Mouse (Mus musculus): ENCODE results near the gene Dad1. TPM values are rescaled to one million over a fixed set of nuclear protein-coding genes. Genes with fewer than 3 reads are reported as not detected.
"Not testable (repeated sequence)": the region's sequence is repeated elsewhere in the genome, so short reads cannot be mapped to it uniquely, and the experiment has no call there.

The Dad1 gene
- polyA plus RNA-seq, 1 experiment = 295 TPM

DNA sequence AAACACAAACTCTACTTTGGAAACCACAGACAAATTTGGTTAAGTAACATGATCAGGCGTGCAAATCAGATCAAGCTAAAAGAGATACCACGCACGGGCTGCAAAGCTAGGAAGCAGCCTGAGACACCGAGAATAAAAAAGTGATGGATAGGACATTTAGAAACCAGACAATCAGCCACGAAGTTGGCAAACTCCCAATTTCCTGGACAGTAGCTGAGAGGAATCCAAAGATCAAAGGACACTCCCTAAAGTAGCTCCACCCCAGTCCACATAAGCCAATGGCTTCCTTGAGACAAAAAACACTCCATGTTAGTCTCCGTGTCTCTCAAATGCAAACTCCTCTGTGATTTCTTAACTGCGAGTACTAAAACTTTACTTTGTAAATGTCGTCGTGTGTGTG, 4.6 kb downstream of the Dad1 start:
- no peak for DNase-seq (ENCODE audit: low spot score)

GRCm38 (mm10) chr14:54246232-54246631, 7.7 kb downstream of the Dad1 start:
- no peak for DNase-seq (ENCODE audit: low spot score)

DNA sequence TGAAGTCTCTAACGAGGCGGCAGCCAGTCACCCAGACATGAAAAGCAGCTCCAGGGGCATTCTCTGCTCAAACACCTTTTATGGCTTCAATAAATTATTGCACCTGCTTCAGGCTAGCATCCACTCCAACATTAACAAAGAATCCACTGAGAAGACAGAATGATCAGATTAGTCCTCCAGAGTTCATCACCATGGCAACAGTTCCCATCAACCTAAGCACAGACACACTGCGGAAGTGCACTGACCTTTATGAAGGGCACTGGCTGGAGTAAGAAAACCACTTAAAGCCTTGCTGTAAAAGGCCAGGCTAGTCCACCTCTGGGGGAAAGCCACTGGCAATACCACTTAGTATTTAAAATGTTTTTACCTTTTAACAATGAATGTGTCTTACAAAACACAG, 9.7 kb downstream of the Dad1 start:
- no peak for DNase-seq (ENCODE audit: low spot score)

DNA sequence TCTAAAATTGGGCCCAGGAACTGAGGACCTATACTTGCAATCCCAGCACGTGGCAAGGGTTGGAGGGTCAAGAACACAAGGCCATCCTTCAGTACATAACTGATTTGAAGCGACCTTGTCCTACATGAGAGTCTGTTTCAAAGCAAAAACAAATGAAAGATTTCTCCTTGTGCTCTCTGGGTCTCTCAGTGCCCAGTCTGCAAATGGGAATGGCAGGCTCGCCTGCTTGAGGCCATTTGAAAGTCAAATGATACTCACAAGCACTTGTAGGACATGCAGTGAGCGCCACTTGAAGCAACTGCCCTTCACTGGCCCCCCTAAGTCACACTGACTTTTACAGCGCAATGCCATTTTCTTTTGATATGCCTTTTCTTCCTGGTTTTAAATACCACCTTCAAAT, 13.4 kb downstream of the Dad1 start:
- no peak for DNase-seq (ENCODE audit: low spot score)

DNA sequence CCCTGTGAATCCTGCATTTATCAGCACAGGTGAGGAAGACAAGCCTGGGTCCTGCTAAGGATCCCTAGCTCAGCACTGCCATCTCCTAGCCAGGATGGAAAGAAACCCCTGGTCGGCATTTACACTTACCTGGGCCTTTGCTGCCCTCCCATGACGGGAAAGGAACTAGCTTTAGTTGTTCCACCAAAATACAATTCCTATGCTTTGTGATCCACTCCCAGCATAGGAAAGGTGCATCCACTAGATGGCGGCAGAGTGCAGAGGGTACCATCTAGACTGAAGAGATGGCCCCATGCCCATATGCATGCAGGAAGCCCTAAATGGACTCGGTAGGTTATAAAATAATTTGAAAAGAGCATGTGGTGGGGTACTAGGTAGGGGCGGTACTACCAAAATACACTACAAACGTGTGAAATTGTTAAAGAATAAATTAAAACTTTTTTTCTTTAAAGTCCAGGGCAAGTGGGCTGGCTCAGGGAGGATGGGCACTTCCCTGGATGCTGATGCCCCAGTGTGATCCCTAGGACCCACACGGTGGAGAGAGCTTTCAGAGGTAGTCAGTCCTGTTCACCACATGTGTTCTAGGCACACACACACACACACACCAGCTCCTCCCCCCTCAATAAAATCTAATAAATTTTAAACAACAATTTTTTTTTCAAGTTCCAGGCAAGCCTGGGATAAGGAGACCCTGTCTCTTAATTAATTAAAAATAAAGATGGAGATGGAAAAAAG, 14.7 kb downstream of the Dad1 start:
- peak; percentile 69 for DNase-seq (ENCODE audit: low spot score)

- no peak for DNase-seq (ENCODE audit: low spot score)
Observed at GRCm38 (mm10) chr14:54236881-54237280, 17.0 kb downstream of the Dad1 start.

DNA sequence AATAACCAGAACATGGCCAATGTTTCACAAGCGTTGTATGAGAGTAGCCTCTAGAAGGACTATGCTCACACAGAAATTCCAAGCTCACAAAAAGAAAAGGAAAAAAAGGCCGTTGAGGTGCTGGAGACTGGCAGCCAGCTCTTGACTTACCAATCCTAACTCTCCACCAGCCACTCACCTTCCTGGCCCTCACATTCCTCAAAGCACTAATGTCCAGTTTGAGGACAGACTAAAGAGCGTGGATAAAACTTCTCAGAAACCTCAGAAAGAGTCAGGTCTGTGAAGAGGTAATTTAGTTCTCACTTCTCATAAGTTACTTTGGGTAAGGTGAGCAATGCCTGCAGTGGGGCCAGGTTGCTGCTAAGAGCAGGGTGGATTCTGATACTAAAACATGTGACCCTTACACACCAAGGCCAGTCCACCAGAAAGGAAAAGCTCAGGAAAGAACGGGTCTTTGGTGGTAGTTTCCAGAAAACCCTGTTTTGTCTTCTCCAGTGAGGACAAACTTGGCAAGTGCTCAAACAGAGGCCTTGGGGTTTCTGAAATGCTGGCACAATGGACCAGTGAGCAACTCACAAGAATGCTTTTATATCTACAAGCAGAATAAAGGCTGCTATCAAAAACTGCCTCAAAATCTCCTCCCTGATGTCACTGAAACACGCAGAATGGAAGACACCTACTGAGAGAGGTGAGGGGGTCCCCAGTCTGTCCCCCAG, 17.9 kb downstream of the Dad1 start:
- DNase-seq (ENCODE audit: low spot score) = no peak

- no peak for DNase-seq (ENCODE audit: low spot score)
Observed at GRCm38 (mm10) chr14:54234231-54235040, 19.5 kb downstream of the Dad1 start.

DNA sequence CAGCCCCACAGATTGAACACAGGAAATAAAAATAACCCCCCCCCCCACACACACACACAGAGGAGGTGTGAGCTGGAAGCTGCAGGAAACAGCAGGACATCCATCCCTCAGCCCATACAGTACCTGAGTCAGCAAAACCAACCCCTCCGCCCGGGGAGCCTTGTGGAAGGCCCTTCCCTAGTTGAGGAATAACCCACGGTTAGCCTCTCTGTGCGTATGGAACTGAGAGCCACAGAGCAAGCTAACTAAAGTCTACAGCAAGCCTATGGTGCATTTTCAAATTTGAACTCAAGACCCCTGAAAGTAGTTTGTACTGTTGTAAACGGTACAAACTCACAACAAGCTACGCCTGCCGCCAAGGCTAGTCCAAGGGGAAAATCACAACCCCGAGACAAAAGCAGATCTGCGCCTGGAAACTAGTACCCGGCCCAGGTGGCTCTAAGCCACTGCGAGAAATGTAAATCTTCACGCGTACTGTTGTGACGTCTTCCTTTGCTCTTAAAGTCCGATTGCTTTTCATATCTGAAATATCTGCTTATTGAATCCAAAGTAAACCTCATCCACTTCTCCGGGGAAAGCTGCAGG, 20.3 kb downstream of the Dad1 start:
- no peak for DNase-seq (ENCODE audit: low spot score)

DNA sequence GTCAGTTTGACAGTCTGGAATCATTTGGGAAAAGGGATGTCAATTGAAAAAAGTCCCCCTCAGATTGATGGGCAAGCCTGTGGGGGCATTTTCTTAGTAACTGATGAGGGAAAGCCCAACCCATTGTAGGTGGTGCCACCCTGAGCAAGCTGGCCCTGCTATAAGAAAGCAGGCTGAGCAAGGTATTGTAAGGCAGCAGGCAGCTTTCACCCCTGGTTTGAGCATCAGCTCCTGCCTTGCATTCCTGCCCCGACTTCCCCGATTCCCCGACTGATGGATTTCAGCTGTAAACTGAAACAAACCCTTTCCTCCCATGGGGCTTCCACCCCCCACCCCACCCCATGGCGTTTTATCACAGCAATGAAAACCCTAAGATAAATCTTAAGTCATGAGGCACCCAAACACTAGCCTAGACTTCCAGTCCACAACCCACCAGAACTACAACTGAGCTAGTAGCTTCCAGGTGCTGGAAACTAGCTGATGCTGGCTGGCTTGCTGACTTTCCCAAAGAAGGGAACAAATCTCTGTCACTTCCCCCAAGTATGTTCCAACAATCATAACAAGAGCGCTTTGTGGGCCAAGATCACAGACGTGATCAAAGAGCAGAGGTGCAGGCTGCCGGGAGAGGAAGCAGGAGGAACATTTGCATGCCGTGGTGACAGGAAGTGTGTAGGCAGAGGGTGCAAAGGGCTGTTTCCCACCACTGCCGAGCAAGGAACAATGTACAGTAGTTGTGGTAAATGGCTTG, 20.9 kb downstream of the Dad1 start:
- no peak for DNase-seq (ENCODE audit: low spot score)

GRCm38 (mm10) chr14:54232143-54232542, 21.8 kb downstream of the Dad1 start:
- DNase-seq (ENCODE audit: low spot score) = no peak

DNA sequence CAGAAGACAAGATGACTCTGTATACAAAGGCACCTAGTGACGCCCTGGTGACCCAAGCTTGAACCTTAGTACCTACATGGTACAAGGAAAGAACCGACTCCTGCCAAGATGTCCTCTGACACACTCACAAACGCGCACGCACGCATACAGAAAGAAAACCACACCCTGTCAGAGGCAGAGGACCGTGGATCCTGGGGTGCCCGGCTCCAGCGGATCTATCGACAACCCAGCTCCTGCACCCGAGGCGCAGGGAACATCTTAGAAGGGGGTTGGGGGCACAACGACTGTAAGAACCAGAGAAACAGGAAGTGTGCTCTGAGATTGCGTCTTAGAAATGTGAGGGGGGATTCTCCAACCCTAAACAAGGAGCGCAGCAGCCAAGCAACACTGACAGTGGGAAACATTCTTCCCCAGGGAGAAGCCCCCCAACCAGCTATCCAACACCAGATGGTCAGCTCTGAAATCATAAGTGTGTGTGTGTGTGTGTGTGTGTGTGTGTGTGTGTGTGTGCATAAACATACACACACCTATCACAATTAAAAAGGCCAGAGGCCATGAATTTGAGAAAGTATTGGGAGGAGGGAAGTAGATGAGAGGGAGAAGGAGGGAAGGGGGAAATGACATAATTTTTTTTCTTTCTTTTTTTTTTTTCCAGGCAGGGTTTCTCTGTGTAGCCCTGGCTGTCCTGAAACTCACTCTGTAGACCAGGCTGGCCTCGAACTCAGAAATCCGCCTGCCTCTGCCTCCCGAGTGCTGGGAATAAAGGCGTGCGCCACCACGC, 22.5 kb downstream of the Dad1 start:
- no peak for DNase-seq (ENCODE audit: low spot score)

- DNase-seq (ENCODE audit: low spot score) = no peak
Observed at GRCm38 (mm10) chr14:54230638-54231150, 23.2 kb downstream of the Dad1 start.

- not testable (repeated sequence) for DNase-seq (ENCODE audit: low spot score)
Observed at GRCm38 (mm10) chr14:54229849-54230248, 24.1 kb downstream of the Dad1 start.

GRCm38 (mm10) chr14:54228933-54229713, 24.8 kb downstream of the Dad1 start:
- DNase-seq (ENCODE audit: low spot score) = no peak

DNA sequence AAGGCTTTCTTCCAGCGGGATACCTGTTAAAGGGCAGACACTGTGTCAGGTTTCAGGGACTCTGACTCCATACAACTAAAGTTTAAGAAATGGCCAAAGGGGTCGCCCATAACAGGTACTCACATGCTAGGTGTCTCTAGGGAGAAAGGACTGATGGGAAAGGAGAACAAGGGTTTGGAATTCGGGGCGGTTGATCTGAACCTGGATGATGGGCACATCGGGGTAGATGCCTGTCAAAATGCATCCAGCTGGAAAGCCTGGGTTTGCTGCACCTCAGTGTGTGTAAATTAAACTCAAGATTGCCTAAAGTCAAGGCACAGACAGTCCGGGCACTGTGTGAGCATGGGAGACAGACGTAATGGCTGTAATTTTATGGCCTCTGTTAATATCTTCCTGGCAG, 25.4 kb downstream of the Dad1 start:
- DNase-seq (ENCODE audit: low spot score) = no peak

GRCm38 (mm10) chr14:54227911-54228451, 25.9 kb downstream of the Dad1 start:
- DNase-seq (ENCODE audit: low spot score) = peak; percentile 53

DNA sequence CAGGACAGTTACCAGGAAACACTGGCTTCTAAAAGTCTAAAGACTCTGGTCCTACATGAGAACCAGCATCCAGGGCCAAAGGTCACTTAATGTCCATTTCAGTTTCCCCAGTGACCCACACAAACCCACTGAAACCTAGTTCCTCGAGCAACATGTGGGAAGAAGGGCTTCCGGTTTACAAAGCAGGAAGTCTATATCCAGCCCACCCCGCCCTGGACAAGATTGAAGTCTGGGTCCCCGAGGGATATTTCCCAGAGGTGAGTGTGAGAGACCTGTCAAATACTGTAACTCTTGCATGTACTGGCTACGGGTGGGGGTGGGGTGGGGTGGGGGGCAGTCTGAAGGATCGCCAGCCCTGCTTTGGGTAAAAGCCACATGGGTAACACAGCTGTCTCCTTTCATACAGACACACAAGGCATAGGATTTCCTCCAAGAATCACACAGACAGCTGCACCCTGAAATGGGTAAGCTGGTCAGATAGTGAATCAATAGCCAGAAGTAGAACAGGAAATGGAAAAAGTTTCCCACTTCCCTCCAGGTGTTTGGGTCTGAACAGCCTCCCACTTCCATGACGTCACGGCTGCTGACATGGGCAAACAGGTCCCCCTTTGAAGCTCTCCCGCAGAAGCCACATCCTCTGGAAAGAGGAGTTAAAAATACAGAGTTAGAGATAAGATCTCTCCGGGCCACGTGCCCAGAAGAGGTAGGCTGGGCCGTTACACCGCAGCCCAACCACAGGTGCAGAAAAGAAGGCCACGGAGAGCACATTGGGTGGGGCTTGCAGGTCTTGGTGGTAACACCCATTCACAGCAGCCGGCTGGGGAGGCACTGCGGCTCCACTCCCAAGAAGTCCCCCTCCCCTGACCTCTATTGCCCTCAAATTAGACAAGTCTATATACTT, 26.7 kb downstream of the Dad1 start:
- peak; percentile 47 for DNase-seq (ENCODE audit: low spot score)

Data from urinary bladder, adult 2 months (tissue).